Mouse (Mus musculus): Measurements from ENCODE around the gene Lrrc8b.

Lrrc8b gene

DNA sequence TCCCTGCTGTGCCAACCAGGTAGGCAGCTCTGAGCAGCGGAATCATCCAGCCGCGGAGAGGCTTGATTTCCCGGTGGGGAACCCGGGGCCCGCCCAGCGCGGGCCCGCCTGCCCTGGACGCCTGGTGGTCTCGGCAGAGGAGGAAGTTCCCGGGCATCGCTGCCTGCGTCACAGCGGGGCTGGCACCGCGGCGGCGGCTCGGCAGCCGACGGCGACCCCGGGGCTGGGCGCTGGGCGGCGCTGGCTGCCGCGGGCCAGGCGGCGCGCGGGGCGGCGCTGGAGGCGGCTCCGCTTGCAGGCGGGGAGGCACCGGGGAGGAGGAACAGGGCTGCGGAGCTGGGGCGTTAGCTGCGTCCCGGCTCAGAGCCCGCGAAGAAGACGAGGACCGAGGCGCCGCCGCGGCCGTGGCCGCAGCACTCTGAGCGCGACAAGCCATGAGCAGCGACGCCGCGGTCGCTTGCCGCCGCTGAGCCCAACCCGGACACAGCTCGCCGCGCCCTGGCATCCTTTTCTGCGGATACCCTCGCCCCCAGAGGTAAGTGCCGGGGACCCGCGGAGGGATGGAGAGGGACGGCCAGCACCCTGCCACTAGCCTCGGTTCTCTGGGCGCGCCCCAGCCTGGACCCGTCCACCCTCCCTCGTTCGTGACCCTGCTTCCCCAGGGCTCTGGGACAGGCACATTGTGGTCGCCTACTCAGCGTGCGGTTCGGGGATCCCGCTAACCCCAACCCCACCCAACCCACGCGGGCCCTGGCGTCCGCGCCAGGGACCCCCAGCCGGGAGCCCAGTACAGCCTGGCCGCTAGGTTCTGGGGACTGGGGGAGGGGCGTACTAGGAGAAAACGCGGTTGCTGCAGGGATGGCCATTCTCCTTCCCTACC, 103.8 kb downstream of the Lrrc8b start, which contains the start of gene Lrrc8c:
Gene Lrrc8c (plus strand): TSS at position 293 of the 880 bp plus-strand sequence.
- DNase-seq: peak; percentile 90 to 92

- no peak for DNase-seq
Measured at GRCm38 (mm10) chr5:105519976-105520300, 104.4 kb downstream of the Lrrc8b start.

- DNase-seq: no peak
Measured at GRCm38 (mm10) chr5:105520442-105520965, 104.9 kb downstream of the Lrrc8b start.

- peak; percentile 35 to 50 for DNase-seq
Measured at GRCm38 (mm10) chr5:105523452-105523851, 107.9 kb downstream of the Lrrc8b start.

GRCm38 (mm10) chr5:105525004-105525403, 109.4 kb downstream of the Lrrc8b start:
- no peak for DNase-seq

DNA sequence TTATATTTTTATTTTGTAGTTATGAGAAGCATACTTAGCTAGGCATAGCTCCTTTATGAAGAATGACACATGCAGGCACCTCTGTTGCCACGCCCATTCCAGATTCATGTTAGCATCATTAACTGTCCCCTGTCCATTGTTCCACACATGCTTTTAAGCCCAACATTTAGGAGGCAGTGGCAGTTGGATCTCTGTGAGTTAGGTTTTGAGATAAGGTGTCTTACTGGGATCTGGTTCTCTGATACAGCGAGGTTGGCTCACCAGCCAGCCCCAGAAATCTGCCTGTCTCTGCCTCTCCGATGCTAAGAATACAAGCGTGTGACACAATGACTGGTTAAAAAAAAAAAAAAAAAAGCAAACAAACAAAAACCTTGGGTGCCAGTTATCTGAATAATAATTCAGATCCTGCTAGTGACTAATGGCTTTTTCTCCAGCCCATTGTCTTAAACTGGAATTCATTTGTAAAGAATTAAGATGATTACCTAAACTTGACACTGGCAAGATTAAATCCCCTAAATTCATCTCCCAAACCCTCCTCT, 110.6 kb downstream of the Lrrc8b start:
- DNase-seq: no peak

GRCm38 (mm10) chr5:105526766-105527165, 111.2 kb downstream of the Lrrc8b start:
- DNase-seq: no peak

GRCm38 (mm10) chr5:105527477-105528331, 112.1 kb downstream of the Lrrc8b start:
- peak in 1 of 2 experiments; percentile 36 for DNase-seq

- peak in 1 of 2 experiments; percentile 32 for DNase-seq
Measured at GRCm38 (mm10) chr5:105530576-105530975, 115.0 kb downstream of the Lrrc8b start.

DNA sequence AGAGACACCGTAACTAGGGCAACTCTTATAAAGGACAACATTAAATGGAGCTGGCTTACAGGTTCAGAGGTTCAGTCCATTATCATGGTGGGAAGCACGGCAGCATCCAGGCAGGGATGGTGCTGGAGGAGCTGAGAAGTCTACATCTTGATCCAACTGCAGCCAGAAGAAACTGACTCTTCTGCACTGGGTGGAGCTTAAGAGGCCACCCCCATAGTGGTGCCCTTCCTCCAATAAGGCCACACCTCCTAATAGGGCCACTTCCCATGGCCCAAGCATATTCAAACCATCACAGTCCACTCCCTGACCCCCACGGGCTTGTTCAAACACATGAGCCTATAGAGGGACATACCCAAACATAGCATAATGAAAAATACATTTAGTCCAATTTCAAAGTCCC, 119.6 kb downstream of the Lrrc8b start:
- no peak for DNase-seq

- no peak for DNase-seq
Measured at GRCm38 (mm10) chr5:105536172-105536571, 120.6 kb downstream of the Lrrc8b start.

DNA sequence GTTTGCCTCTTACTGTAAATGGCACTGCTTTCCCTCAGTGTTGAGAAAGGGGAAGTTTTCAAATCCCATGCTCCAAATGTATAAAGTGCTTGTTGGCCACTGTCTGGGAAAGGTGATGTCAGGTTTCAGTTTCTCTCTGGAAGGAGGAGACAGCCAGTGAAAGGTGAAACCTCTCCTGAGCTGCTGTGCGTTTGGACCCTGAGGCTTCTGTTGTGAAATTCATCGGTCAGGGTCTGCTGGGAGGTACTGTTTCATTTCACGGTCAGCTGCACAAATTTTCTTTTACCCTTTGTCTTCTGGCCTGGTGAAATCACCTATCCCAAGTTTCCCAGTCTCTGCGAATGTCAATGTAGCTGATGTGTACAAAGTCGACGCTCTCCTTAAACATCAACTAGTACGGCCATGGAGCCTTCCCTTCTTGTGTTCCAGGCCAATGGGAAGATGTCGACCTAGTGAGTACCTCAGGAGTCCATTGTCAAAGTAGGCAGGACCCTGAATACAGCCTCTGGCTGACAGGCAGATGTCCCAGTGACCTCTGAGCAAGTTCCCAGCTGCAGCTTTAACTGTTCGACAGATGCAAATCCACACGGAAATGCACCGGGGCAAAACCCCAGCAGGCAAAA, 121.6 kb downstream of the Lrrc8b start:
- DNase-seq: no peak
